Mouse (Mus musculus) kidney, embryonic 15.5 days (tissue): ENCODE measurements at regions not wholly inside any gene's neighbourhood (a gene's known extent, or its start where the extent isn't known, plus 50 kb on each side); places are given as distances from the start of the nearest gene placed in this dataset.

Experiments used
- ATAC-seq: fragments of 200-750 bp; cut with Nextera tagmentation; replicated peaks from 2 replicates; pipeline ENCODE4 v1.8.0; 2017; ENCODE audit warnings: moderate TSS enrichment; ENCODE audit not compliant: low FRiP score
- H3K27ac ChIP-seq: fragments of 300-500 bp; sonication (generic); 2 replicates; pipeline ENCODE4 v1.5.1; 2015; ENCODE audit warnings: mild to moderate bottlenecking, inconsistent platforms
- H3K27me3 ChIP-seq: fragments of 300-500 bp; sonication (generic); 2 replicates; pipeline ENCODE4 v1.6.1; 2015; ENCODE audit warnings: inconsistent platforms
- H3K36me3 ChIP-seq: fragments of 300-500 bp; sonication (generic); 2 replicates; pipeline ENCODE4 v1.6.1; 2015; ENCODE audit warnings: inconsistent platforms
- H3K4me1 ChIP-seq: fragments of 300-500 bp; sonication (generic); 2 replicates; pipeline ENCODE4 v1.6.1; 2015; ENCODE audit warnings: inconsistent platforms
- H3K4me2 ChIP-seq: fragments of 300-500 bp; sonication (generic); 2 replicates; pipeline ENCODE4 v1.6.1; 2015; ENCODE audit warnings: moderate library complexity, mild to moderate bottlenecking, inconsistent platforms
- H3K4me3 ChIP-seq: fragments of 300-500 bp; sonication (generic); replicated peaks from 2 replicates; pipeline ENCODE4 v1.5.1; 2015; ENCODE audit warnings: mild to moderate bottlenecking, inconsistent platforms
- H3K9ac ChIP-seq: fragments of 300-500 bp; sonication (generic); 2 replicates; pipeline ENCODE4 v1.6.1; 2015; ENCODE audit warnings: mild to moderate bottlenecking, inconsistent platforms
- H3K9me3 ChIP-seq: fragments of 300-500 bp; sonication (generic); replicated peaks from 2 replicates; pipeline ENCODE4 v1.6.1; 2016; ENCODE audit warnings: inconsistent platforms
- WGBS: fragments of 180-500 bp; shearing (Covaris S2); methylation state at CpG from one replicate; pipeline ENCODE4 v1.1.7; 2015; ENCODE audit warnings: mixed read lengths; 5-methylcytosine and 5-hydroxymethylcytosine counted together

DNA sequence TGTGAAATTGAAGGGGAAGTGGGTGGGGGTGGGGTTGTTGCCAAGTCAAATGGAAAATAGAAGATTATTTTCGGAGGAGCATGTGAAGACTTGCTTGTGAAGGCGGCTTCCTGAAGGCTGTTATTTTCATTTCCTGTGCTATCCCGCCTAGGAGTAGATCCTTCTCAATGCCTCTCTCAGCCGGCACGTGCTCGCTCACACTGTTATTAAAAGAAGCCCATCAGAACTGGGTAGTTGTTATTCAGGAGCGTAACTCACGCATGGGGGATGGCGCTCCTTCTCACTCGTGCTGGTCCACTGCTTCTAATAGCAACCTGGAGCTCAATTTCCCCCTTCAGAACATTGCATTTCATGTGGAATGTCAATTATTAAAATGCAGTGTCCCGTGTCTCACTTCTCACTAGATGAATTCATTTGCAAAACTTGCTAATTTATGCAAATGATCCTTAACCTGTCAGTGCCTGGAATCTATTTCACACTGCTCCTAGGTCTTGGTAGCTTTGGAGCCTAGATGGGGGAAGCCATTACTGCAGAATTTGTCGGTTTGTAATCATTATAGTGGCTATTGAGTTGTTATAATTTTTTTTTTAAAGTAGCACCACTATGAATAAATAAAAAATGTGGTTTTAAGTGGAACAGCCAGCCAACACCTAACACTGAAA, 412.8 kb upstream of the Hnrnpa3 start:
- H3K4me1 ChIP-seq, result peaks cover 20% of the 10 kb centered on the region
- H3K4me2 ChIP-seq, result peak overlapping the region; percentile 48
- peak; percentile 73; the same call in 1 of the 2 replicates for ATAC-seq
- no peaks in the 10 kb centered on the region for H3K9me3 ChIP-seq
- no peaks in the 10 kb centered on the region for H3K36me3 ChIP-seq
- H3K4me3 ChIP-seq, result no peak overlapping the region
- H3K9ac ChIP-seq, result no peak overlapping the region
- WGBS, result 32% methylated on average over 12 of the region's 12 CpGs
- H3K27ac ChIP-seq, result no peak overlapping the region
- no peaks in the 10 kb centered on the region for H3K27me3 ChIP-seq

DNA sequence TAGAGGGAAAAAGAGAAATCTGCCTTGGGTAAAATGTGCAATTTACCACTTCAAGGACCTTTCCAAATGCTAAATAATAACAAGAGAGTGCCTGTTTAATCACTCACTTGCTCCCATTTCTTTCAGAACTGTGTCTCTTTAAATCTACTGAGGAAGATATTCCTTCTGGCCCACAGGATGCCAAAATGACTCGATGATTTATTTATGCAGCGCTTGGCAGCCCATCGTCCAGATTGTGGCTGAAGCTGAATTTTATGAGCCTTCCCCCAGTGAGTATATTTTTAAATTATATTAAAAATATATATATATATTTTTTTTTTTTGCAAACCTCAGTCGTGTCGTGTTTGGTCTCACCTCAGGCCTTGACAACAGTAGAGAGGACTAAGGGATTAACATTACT, 410.8 kb upstream of the Hnrnpa3 start:
- H3K27me3 ChIP-seq, result no peaks in the 10 kb centered on the region
- peaks cover 20% of the 10 kb centered on the region for H3K4me1 ChIP-seq
- H3K9ac ChIP-seq, result no peak overlapping the region
- H3K4me3 ChIP-seq, result no peak overlapping the region
- no peak overlapping the region for H3K27ac ChIP-seq
- no peak overlapping the region for H3K4me2 ChIP-seq
- no peaks in the 10 kb centered on the region for H3K9me3 ChIP-seq
- 33% methylated on average over 5 of the region's 5 CpGs for WGBS
- no peak for ATAC-seq
- H3K36me3 ChIP-seq, result no peaks in the 10 kb centered on the region

DNA sequence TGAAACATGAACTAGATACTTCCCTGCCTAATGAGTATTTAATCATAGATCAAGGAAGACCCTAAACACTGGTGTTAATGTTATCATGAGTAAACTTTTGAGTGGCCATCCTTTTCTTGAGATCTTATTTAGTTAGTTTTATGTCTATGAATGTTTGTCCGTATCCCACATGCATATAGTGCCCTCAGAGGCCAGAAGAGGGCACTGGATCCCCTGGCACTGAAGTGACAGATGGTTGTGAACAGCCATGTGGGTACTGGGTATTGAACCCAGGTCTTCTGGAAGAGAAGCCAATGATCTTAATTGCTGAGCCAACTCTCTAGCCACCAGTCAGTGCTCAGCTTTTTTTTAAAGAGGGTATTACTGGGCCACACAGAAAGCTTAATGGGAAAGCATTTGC, 408.6 kb upstream of the Hnrnpa3 start:
- ATAC-seq, result no peak
- Histone ChIP-seq H3K27me3 (no peaks in the 10 kb centered on the region), H3K4me3 (no peak overlapping the region), H3K4me2 (no peak overlapping the region), H3K27ac (no peak overlapping the region), H3K9me3 (no peaks in the 10 kb centered on the region), H3K36me3 (no peaks in the 10 kb centered on the region), H3K4me1 (peaks cover 9% of the 10 kb centered on the region), H3K9ac (no peak overlapping the region)
- WGBS, result 93% methylated on average over 1 of the region's 1 CpGs

- Histone ChIP-seq H3K9me3 (no peaks in the 10 kb centered on the region), H3K27ac (no peak overlapping the region), H3K4me2 (no peak overlapping the region), H3K4me3 (no peak overlapping the region), H3K27me3 (no peaks in the 10 kb centered on the region), H3K36me3 (no peaks in the 10 kb centered on the region), H3K4me1 (no peaks in the 10 kb centered on the region), H3K9ac (no peak overlapping the region)
- WGBS, result 58% methylated on average over 8 of the region's 8 CpGs
- ATAC-seq, result no peak
Measured at GRCm38 (mm10) chr2:75252829-75253228, 406.2 kb upstream of the Hnrnpa3 start.

DNA sequence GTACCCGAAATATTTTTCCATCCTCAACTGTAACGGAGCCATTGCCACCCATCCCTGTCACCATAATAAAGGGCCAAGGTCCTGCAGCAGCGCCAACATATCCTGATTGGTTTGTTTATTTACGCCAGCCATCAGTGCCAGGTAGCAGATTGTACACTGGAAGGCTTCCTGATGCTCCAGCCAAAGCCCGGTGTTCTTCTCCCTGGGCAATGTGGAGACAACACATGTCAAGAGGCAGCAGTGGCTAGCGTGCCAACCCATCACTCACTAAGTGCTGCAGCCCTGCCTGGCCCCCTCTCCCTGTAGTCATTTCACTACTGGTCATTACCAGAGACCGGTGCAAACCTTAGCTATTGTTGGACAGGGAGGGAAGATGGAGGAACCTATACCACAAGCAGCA, 393.8 kb upstream of the Hnrnpa3 start:
- no peak overlapping the region for H3K4me3 ChIP-seq

DNA sequence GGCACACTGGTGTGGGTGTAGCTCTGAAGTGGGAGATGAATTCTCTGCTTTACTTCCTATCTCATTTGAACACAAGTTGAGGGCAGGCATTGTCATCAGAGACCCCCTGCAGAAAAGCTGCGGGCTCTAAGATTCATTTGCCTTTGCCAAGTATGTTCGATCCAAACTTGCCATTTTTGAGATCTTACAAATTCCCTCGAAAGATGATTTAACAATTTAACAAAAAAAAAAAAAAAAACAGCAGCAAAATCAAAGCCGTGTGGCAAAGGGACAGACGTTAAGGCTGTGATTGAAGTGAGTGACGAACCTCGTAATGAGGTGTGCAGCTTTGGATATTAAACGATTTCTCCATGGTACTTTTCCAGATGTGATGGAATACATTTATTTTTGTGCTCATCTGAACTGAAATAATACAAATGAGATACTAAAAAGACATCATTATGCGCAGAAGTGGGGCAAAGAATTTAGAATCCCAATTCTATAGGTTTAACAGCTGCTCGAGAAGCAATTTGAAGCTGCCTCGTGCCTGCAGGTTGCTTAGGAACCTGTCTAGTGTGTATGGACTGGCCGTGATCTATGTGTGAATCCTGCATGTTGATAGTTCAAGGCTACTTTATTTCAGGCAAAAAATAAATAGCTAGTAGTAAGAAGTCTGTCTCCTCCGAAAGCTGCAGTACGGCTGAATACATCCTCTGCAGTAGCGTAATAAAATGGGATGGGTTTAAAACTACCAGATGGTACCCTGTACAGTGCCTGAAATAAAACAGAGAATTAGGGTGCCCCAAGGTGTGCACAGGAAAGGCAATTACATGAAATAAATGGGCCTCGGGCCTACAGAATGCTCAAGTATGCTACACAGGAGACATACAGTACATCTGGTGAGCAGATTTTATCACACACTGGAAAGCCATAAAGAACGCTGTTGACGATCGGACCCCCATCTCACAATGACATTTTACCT, 393.0 kb upstream of the Hnrnpa3 start:
- Histone ChIP-seq H3K36me3 (no peaks in the 10 kb centered on the region), H3K27me3 (no peaks in the 10 kb centered on the region), H3K4me3 (no peak overlapping the region), H3K9me3 (no peaks in the 10 kb centered on the region), H3K27ac (no peak overlapping the region), H3K4me1 (no peaks in the 10 kb centered on the region), H3K4me2 (no peak overlapping the region), H3K9ac (no peak overlapping the region)
- no peak for ATAC-seq
- WGBS, result 79% methylated on average over 19 of the region's 19 CpGs

More for the DNA sequence above, 393.8 kb upstream of the Hnrnpa3 start:
- no peaks in the 10 kb centered on the region for H3K4me1 ChIP-seq
- no peak overlapping the region for H3K27ac ChIP-seq
- H3K9ac ChIP-seq, result no peak overlapping the region
- no peaks in the 10 kb centered on the region for H3K36me3 ChIP-seq
- no peaks in the 10 kb centered on the region for H3K27me3 ChIP-seq
- H3K4me2 ChIP-seq, result no peak overlapping the region
- no peaks in the 10 kb centered on the region for H3K9me3 ChIP-seq
- WGBS, result 76% methylated on average over 7 of the region's 7 CpGs
- no peak for ATAC-seq

DNA sequence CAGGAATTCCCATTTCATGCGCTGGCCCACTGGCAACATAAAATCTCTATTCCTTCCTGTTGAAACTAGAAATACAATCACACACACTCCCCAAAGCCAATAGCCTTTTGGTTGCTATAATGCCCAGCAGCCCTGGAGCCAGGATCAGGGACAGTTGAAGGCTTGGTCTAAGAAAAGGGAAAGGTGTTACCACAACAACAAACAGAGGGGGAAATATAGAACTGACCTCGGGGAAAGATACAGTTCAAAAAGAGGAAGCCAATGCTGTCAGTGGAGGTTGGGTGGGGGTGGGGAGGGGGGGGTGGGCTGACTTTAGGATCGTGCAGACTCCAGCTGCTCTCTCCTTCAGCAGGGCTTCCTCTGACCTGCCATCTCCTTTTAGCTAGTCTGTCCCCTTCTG, 391.1 kb upstream of the Hnrnpa3 start:
- Histone ChIP-seq H3K27ac (no peak overlapping the region), H3K27me3 (no peaks in the 10 kb centered on the region), H3K9ac (no peak overlapping the region), H3K4me3 (no peak overlapping the region), H3K36me3 (no peaks in the 10 kb centered on the region), H3K4me2 (no peak overlapping the region), H3K4me1 (no peaks in the 10 kb centered on the region), H3K9me3 (no peaks in the 10 kb centered on the region)
- no peak for ATAC-seq
- 76% methylated on average over 3 of the region's 3 CpGs for WGBS

- H3K9ac ChIP-seq, result no peak overlapping the region
- no peak for ATAC-seq
- H3K4me1 ChIP-seq, result no peaks in the 10 kb centered on the region
- 63% methylated on average over 8 of the region's 8 CpGs for WGBS
- no peaks in the 10 kb centered on the region for H3K36me3 ChIP-seq
- no peak overlapping the region for H3K4me2 ChIP-seq
- H3K4me3 ChIP-seq, result no peak overlapping the region
- no peaks in the 10 kb centered on the region for H3K27me3 ChIP-seq
- no peak overlapping the region for H3K27ac ChIP-seq
- no peaks in the 10 kb centered on the region for H3K9me3 ChIP-seq
Measured at GRCm38 (mm10) chr2:75269446-75269845, 389.6 kb upstream of the Hnrnpa3 start.

DNA sequence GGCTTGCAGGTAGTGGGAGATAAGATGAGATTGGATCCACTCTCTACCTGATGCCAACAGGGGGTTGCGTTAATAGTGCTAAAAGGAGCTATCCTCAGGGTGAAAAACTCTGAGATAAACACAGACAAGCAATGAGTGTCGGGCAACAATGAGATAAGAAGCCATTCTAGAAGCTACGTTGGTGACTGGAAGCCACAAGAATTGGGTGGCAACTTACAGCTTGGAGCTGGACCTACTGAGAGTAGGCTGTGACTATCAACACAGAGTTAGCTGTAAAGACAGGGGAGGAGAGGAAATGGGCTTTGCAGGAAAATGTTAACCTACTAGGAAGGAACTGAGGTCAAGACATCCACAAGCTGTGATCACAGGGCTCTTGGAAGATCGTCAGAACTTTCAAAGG, 388.9 kb upstream of the Hnrnpa3 start:
- Histone ChIP-seq H3K9ac (no peak overlapping the region), H3K4me1 (no peaks in the 10 kb centered on the region), H3K4me2 (no peak overlapping the region), H3K27ac (no peak overlapping the region), H3K4me3 (no peak overlapping the region), H3K9me3 (no peaks in the 10 kb centered on the region), H3K36me3 (no peaks in the 10 kb centered on the region), H3K27me3 (no peaks in the 10 kb centered on the region)
- no peak for ATAC-seq
- WGBS, result 70% methylated on average over 4 of the region's 4 CpGs

DNA sequence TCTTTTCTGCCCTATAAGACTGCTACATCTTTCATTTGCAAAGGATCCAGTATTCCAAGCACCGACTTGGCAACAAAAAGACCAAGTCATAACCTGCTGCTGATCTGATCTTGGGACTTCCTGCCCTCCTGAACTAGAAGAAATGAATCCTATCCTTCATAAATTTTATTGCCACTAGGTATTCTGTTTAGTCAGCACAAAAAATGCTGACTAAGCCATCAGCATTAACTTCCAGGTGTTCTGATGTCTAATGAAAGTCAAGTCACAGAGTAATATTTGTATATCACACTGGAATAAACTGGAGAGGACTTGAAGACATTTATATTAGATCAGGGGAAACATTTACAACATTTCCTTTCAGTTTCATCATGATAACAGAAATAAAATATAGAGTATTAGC, 371.2 kb upstream of the Hnrnpa3 start:
- no peak overlapping the region for H3K27ac ChIP-seq
- H3K4me1 ChIP-seq, result no peaks in the 10 kb centered on the region
- 75% methylated on average over 1 of the region's 1 CpGs for WGBS
- H3K4me2 ChIP-seq, result no peak overlapping the region
- no peak for ATAC-seq
- H3K9ac ChIP-seq, result no peak overlapping the region
- H3K4me3 ChIP-seq, result no peak overlapping the region
- no peaks in the 10 kb centered on the region for H3K36me3 ChIP-seq
- no peaks in the 10 kb centered on the region for H3K9me3 ChIP-seq
- no peaks in the 10 kb centered on the region for H3K27me3 ChIP-seq

DNA sequence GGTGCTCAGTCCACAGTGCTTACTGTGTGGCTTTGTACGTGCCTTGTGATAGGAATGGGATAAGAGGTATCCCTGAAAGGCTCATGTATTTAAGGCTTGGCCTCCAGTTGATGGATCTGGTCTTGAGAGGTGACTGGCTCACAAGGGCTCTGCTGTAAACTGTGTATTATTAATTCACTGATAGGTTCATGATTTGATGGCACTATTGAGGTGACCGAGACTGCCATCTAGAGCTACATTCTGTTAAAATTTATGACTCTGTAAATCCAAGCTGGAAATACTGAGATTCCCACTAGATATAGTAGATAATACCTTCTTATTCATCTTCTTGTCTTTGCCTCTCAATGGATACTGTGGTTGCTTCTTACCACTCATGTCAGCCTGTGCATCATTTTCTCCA, 367.4 kb upstream of the Hnrnpa3 start:
- no peaks in the 10 kb centered on the region for H3K27me3 ChIP-seq
- H3K4me2 ChIP-seq, result no peak overlapping the region
- H3K36me3 ChIP-seq, result no peaks in the 10 kb centered on the region
- no peaks in the 10 kb centered on the region for H3K4me1 ChIP-seq
- 81% methylated on average over 2 of the region's 2 CpGs for WGBS
- H3K9ac ChIP-seq, result no peak overlapping the region
- H3K27ac ChIP-seq, result no peak overlapping the region
- no peaks in the 10 kb centered on the region for H3K9me3 ChIP-seq
- H3K4me3 ChIP-seq, result no peak overlapping the region
- no peak for ATAC-seq

DNA sequence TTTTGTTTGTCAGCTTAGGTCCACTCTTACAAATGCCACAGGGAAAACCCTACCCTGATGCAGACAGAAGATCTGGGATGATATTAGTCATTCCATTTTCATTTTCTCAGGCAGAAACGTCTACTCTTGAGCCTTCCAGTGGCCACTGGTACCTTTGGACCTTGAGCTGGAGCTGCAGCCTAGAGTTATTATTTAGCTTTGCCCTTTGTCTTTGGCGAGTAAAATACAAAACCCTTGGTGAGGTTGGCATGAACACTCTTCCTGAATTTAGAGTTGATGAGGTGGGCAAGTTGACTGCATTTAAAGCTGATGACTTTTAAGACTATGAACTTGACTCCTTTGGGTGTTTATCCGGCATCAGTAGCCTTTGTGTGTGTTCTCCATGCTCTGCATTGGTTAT, 352.2 kb upstream of the Hnrnpa3 start:
- WGBS, result 82% methylated on average over 3 of the region's 3 CpGs
- no peaks in the 10 kb centered on the region for H3K9me3 ChIP-seq
- 0 out of 2 replicates have a peak, but pooled peaks cover under 1% of the 10 kb centered on the region for H3K27me3 ChIP-seq
- H3K4me3 ChIP-seq, result no peak overlapping the region
- ATAC-seq, result no peak
- H3K36me3 ChIP-seq, result no peaks in the 10 kb centered on the region
- H3K4me1 ChIP-seq, result 0 out of 2 replicates have a peak, but pooled peaks cover 3% of the 10 kb centered on the region
- H3K9ac ChIP-seq, result no peak overlapping the region
- no peak overlapping the region for H3K4me2 ChIP-seq
- H3K27ac ChIP-seq, result no peak overlapping the region
